Mouse (Mus musculus) heart, postnatal 14 days (tissue): ENCODE results near the gene Selenom. TPM values are rescaled to one million over a fixed set of nuclear protein-coding genes. Genes with fewer than 3 reads are reported as not detected.

Experiments used
- DNase-seq, 2 experiments: peaks; one replicate each; pipeline ENCODE4 v3.0.0; 2021 to 2022
- intact Hi-C: fragments of 180-260 bp; cut with DNase I; formaldehyde crosslinking; loops from one replicate; pipeline ENCODE4 v1.15.1; 2025
- total RNA-seq, 2 experiments: library from RNA; stranded (reverse); gene quantifications; 2 replicates each; pipeline ENCODE4 v1.2.3; 2021

Gene Selenom
- total RNA-seq, 2 experiments from 2014 or later: 42.1 to 44.0 TPM

DNA sequence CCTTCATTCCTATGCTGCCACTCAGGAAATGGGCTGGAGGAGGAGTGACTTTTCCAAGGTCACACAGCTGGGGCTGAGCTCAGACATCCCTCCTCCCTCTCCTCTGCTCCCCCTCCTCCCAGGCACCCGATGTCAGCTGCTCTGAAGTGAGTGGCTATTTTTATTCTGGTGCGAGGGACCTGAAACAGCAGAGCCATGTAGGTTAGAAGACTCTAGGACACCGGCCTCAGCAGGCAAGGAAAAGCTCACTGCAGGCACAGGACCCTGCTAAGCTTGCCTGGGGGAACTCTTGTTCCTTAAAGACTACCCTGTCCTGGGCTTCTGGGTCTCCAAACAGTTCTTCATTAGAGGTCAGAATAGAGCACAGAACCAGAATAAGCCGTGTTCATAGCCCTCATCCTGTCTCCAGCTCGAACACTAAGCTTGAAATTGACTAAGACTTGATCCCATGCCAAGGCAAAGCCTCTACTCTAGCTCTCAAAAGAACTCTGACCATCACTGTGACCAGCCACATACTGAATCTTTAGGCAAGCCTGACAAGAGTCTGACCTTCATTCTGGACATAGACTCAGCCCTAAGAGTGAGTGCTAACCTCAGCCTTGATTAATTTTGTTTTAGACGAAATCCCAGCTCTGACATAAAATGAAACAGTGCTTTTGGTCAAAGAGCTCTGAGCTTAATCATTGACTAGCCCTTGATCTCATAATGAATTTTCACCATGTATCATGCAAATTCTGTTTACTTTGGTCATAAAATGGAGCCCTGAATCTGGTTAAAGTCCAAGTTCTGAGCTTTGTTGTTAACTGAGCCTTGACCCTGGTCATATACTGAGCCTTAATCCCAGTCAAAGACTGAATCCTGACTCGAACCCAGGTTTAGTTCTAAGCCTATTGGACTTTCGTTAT, 5.1 kb upstream of the Selenom start:
- DNase-seq: no peak
- intact Hi-C loops: loop anchor here (5.0 kb wide), 2 partner anchors 122 to 162 kb away; no protein-coding TSS in a partner anchor

DNA sequence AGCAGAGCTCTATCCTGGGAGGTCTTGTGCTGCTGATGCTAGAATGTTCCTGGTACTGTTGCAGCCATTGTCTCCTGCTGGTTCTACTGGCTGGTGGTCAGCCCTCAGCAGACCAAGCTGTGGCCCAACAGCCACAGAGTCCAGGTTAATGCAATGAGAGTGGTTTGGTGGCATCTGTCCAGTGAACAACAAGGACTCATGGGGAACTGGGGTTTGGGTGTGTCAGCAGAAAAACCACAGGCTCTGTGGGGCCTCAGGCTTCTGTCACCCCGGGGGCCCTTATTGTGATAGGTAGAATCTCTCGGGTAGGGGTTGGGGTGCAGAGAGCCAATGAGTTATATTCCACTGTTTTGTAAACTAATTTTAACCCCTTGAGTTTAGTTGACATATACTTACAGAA, 4.2 kb upstream of the Selenom start:
- DNase-seq: no peak
- intact Hi-C loops: loop anchor here (5.0 kb wide), 2 partner anchors 123 to 163 kb away; no protein-coding TSS in a partner anchor

DNA sequence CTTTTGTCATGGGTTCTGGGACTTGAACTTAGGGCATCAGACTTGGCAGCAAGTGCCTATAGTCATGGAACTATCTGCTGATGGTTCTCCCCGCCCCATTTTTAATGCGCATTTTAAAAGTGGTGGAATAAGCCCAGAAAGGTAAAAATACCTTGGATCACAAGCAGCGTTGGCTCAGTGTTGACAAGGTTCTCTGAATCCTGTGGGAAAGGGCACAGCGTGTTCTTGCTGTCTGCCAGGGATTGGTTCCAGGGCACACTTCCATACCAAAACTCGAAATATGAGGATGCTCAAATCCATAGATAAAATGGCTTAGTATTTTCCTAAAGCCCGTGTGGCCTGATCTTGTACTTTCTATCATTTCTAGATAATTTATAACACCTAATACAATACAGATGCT, 1.2 kb upstream of the Selenom start:
- intact Hi-C loops: loop anchor here (5.0 kb wide), 2 partner anchors 126 to 166 kb away; no protein-coding TSS in a partner anchor
- DNase-seq: no peak

DNA sequence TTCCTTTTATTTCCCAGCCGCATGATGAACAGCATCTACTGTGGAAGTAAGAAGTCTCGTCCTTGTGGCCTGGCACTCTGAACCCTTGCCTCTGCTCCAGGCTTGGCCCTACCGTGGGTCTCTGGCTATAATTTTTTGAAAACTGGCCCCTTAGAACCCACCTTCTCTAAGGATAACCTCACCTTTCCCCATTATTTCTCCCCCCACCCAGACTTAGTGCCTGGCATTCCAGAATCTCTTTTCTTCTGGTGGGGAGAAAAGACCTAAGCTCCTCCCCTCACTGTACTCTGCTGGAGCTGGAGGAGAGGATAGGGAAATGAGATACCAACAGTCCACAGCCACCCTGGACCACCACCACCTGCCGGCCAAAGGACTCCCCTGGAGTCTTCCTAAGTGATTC, 732 bp downstream of the Selenom start:
- no peak for DNase-seq
- intact Hi-C loops: loop anchor here (5.0 kb wide), 1 partner anchor 87 kb away; no protein-coding TSS in a partner anchor

DNA sequence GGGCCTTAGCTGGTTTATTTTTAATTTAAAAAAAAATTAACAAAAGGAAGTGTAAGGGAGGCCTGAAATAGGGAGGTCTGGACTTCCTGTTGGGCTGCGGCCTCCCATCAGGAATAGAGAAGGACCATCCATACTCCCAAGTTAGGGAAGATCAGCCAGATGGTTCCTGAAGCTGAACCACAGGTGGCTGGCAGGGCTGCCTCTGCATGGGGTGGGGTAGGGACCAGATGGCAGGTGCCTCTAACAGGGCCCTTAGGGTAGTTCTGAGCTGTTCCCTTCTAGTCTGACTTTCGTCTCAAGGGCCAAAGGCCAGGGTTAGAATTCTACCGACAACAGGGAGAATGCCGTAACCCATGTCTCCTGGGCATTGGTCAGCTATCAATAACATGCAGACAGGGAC, 1.2 kb downstream of the Selenom start:
- intact Hi-C loops: loop anchor here (5.0 kb wide), 1 partner anchor 87 kb away; no protein-coding TSS in a partner anchor
- no peak for DNase-seq

DNA sequence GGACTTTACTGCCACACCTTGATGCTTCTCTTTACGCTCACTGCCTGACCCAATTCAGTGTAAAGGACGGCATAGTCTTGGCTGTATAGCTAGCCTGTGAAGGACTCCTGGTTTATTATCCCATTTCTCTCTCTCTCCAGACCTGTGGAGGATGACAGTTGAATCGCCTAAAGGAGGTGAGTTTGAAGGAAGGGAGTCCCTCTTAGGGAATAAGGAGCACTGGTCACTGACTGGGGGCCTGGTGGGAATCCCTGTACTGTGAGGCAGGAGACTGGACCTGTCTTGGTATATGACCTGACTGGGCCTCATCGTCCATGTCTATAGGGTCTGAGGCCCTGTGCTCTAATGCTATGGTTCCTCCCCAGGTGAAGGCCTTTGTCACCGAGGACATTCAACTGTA, 1.6 kb downstream of the Selenom start:
- intact Hi-C loops: loop anchor here (5.0 kb wide), 1 partner anchor 86 kb away; no protein-coding TSS in a partner anchor
- no peak for DNase-seq

DNA sequence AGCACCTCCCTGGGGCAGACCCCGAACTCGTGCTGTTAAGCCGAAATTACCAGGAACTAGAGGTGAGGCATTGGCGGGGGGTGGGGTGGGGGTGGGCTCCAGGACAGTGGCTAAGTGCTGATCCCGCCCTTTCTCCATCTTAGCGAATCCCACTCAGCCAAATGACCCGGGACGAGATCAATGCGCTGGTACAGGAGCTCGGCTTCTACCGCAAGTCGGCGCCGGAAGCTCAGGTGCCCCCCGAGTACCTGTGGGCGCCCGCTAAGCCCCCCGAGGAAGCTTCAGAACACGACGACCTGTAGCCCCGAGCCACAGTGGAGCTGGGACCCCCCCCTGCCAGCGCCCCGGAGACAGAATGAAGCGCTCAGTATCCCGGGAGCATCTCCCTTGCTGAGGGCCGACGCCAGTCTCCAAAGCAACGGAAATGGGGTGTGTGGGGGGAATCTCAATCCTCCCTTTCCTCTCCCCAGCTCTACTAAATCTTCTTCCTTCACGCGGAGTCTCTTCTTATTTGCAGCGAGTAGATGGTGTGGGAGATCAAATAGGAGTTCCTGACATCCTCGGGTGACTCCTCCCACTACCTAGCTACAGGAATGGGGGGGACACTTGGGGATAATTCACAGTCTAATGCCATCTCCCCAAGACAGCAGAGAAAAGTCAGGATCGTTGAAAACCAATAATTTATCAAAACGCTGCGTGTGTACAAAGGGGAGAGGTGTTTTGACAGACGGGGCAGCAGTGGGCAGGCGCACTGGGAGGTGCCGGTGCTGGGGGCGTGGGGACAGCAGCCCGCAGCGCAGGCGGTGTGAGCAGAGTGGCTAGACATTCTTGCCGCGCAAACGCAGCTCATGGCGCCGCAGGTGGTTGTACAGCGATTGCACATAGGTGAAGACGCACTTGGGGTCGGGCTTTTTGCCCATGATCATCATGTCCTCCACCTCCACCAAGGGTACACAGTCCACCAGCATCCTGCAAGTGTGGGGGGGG, 2.7 kb downstream of the Selenom start:
- peak; percentile 49 to 53 for DNase-seq
- intact Hi-C loops: loop anchor here (5.0 kb wide), 1 partner anchor 85 kb away; no protein-coding TSS in a partner anchor

DNA sequence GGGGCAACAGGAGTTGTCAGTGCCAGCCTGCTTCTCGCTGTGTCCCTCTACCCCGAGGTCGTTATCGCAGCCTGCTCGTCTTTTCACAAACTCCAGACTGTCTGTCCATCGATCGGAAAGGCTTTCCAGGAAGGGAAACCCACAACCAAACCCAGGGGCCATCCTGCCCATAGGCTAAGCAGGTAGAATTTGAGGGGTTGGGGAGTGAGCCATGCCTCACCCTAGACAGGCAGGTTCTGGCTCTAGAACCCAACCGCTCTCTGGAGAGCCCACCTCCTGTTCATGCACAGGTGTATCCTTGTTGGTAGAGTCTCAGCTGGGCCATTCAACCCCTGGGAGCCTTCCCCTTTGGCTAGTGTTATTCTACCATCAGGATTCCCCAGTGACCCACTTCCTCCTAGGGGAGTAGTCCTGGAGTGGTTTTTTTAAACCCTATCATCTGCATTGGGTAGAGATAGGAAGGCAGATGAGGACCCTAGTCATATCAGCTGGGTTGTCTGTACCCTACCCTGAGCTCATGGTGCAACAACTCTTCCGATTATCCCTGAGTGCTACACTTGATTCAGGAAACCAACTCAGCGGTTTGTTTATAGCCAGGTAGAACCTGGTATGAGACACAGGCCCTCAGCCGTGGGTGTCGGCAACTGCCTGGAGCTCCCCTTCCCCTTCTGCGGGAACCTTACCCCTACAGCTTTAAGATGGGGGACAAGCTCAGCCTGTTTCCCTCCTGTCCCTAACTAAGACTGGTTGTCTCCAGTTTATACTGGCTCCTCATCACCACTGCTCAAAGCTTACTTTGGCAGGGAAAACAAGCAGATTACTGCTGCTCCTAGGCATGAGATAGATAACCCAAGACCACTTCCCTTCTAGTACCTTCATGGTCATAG, 3.6 kb downstream of the Selenom start:
- intact Hi-C loops: loop anchor here (5.0 kb wide), 1 partner anchor 84 kb away; no protein-coding TSS in a partner anchor
- peak in 1 of 2 experiments; percentile 11 for DNase-seq

DNA sequence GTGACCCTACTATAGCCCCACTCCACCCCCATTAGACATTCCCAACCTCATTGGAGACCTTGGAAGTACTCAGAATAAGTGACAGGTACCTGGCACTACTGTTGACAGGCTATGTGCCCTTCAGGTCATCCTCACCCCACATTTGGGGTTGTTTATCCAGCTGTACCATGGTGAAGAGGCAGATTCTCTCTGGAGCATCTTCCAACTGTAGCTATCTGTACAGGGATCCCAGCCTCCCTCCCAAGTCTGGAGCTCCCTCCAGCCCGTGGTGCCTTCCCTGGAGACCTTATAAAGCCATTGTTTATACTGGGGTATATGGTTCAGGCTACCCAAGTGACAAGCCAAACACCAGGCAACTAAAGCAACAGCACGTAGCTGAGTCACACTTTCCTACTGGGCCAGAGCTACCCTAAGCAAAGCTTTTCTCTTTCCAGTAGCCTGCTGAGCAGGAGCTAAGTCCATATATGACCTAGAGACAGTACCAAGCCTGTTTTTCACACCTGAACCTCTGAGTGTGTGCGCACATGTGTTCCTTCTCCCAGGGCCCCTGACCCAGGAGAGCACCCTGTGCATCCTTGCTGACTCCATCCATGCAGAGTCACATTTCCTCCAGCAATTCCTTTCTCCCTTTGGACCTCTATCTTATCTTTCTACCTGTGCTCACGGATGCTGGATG, 4.7 kb downstream of the Selenom start:
- intact Hi-C loops: loop anchor here (5.0 kb wide), 1 partner anchor 83 kb away; no protein-coding TSS in a partner anchor
- DNase-seq: no peak

DNA sequence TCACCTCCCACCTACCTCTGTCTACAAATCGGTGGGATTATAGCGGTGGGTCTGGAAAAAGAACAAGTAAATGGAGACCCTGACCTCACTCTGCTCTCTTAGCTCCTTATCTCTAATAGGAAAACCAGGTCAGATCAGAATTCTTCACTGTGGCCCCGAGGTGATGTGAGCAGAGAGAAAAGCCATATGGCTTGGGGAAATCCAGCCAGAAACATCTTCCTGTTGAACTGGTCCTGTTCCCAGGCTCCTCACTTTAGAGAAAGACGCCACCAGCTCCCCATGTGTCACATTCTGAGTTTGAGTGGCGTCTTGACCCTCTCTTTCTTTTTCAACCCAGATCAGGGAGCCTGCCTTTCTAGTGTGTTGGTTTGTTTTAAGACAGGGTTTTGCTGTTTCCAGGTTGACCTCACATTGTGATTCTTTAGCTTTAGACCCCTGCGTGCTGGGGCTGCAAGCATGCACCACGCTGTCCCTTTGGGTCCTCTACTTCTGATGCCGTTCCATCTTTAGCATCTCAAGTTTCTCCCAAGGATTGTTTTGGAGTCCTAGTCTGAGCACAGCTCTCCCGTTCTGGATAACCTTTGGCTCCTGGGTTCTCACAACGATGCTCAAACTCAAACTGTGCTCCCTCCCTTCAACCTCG, 5.4 kb downstream of the Selenom start:
- intact Hi-C loops: loop anchor here (5.0 kb wide), 1 partner anchor 82 kb away; no protein-coding TSS in a partner anchor
- DNase-seq: no peak

DNA sequence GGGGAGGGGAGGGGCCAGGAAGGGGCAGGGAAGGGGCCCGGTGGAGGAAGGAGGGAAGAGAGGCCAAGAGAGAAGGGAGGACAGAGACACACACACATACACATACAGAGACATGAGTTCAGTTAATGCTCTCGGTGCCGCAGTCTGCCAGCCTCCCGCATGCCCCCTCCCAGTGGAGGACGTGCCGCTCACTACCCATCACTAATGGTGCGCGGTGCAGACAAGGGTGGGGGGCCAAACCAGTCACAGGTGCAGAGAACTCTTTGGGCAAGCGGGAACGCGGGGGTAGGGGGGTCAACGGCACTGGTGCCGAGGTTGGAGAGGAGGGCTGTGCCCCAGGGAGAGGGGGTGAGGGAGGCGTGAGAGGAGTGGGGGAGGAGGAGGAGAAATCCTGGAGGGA, 6.4 kb downstream of the Selenom start:
- peak in 1 of 2 experiments; percentile 7 for DNase-seq
- intact Hi-C loops: no loop called here

DNA sequence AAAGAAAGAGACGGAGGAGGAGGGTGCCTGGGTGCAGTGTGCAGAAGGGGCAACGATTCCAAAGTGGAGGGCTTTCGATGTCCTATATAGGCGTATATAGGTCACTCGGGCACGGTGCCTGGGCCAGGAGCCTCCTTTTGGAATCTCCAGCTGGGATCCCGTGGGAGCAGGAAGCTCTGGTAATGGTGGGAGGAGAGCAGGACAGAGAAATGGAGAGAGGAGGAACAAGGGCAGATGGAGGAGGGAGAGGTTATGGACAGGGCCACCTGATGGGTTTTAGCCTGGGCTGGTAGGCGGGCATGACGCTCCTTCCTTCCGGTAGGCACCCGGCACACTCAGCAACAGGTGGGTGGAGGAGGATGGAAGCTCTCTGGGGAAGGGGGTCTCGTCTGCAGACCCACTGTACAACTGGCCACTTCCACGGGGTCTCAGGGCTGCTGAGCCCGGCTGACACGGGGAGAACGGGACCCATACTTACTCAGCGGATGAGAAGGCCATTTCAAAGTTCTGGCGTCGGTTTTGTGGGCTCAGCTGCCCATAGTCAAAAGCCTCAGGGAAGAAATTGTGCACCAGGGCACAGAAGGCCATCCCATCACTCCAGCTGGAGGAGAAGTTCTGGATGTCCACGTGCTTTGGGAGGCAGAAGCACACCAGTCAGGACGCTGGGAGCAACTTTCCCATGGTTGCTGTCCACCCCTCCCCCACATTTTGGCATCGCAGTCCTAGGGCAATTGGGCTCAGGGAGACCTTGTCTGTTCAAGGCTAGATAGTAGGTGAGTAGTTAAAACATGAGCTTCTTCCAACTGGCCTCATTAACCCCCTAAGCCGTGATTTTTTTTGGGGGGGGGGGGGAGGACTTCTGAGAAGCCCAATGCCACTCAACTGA, 7.1 kb downstream of the Selenom start:
- DNase-seq: peak in 1 of 2 experiments; percentile 16
- intact Hi-C loops: no loop called here

DNA sequence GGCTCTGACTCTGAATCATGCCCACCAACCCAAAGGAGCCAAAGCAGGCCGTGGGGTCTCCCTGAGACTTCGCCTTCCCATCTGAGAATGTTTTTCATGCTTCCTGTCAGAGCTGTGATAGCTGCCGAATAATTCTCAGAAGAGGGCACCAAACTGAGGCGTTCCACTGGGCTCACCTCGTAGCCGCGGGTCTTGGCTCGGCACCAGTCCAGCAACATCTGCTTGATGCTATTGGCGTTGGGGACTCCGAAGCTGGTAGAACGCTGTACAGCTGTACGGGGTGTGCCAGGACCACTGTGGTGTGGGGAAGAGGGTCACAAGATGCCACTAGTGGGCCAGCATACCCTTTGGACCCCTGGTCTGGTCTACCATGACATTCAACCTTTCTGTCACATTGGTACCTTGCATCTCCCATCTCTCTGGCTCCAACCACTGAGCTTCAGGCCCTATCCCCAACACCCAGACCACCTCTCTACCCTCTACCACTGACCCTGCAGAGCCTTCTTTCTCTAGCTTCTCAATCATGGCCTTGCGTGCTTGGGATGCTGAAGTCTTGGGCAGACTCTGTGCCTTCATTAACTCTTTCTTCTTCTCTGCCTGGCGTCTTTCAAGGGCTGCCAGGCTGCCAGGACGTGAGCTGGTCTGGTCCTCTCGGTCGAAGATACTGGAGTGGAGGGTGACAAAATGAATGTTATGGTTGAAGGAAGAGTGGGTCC, 8.0 kb downstream of the Selenom start:
- no peak for DNase-seq
- intact Hi-C loops: no loop called here

DNA sequence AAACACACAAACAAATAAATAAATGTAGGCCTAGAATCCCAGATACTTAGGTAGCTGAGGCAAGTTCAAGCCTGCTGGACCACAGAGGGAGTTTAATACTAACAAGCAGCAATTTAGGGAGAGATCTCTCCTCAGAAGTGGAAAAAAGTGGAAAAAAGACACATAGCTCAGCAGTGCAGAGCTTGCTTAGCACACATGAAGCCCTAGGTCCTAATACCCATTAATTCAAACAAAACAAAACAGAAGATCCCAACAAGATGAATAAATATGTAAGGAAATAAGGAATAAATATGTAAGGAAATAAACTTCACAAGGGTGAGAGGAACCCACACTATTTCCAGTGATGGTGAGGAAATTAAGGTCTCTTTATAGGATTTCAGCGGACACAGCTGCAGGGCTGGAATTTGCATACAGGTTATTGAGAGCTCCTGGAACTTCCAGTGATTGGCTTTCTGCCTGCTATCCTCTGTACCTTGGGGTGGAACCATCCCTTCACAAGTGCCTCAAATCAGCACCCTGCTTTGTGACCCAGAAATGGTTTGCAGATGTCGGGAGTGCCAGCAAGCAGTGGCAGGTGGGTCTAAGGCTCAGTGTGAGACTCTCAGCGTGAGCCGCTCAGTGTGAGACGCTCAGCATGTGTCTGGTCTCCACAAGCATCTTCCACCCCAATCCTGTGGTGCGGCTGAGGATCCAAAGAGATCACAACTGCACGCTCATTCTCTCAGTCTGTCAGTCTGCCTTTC, 9.5 kb downstream of the Selenom start:
- DNase-seq: no peak
- intact Hi-C loops: no loop called here

DNA sequence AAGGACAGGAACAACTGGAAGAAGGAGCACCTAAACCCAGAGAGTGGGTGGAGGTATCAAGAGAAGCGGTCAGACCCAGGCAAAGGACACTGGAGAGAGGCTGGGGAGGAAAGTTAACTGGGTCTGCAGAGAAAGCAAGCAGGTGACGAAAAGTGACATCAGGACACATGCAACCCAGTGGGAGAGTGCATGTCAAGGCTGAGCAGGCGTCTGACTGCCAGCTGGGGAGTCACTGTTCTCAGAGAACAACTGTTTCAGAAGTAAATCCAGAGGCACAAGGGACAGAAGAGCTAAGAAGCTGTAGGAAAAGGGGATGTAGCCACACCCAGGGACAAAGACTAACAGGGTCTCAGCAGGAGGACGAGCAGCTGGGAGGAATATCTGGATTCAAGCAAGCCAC, 11.1 kb downstream of the Selenom start:
- DNase-seq: no peak
- intact Hi-C loops: no loop called here

DNA sequence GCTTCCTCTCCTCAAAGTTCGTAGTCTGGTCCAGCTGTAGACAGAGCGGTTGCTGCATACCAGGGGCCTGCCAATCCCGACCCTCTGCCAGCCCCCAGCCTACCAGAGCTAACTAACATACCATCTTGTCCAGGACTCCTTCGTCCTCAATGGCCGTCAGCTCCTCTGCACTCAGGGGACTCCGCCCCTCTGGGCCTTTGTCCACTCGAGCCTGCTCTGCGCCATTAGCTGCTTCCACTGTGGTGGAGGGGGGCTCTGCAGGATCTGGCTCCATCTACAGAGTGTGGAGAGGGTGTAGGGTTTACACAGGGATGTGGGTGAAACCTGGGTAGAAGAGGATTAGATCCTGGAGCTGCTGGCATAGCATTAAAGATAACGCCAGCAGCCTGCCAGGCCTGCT, 11.7 kb downstream of the Selenom start:
- intact Hi-C loops: no loop called here
- DNase-seq: peak in 1 of 2 experiments; percentile 20
